Mouse (Mus musculus) midbrain, embryonic 15.5 days (tissue): ENCODE measurements around the gene Ppp1r3e. TPM values are rescaled to one million over a fixed set of nuclear protein-coding genes. Genes with fewer than 3 reads are reported as not detected.

Experiments used
- ATAC-seq: fragments of 200-750 bp; cut with Nextera tagmentation; replicated peaks from 2 replicates; pipeline ENCODE4 v1.8.0; 2017; ENCODE audit warnings: moderate TSS enrichment
- H3K27ac ChIP-seq: fragments of 300-500 bp; sonication (generic); 2 replicates; pipeline ENCODE4 v1.5.1; 2015; ENCODE audit warnings: mild to moderate bottlenecking, inconsistent platforms
- H3K27me3 ChIP-seq: fragments of 300-500 bp; sonication (generic); replicated peaks from 2 replicates; pipeline ENCODE4 v1.6.1; 2015; ENCODE audit warnings: inconsistent platforms
- H3K36me3 ChIP-seq: fragments of 300-500 bp; sonication (generic); replicated peaks from 2 replicates; pipeline ENCODE4 v1.6.1; 2015; ENCODE audit warnings: inconsistent platforms
- H3K4me1 ChIP-seq: fragments of 300-500 bp; sonication (generic); 2 replicates; pipeline ENCODE4 v1.6.1; 2015; ENCODE audit warnings: inconsistent platforms
- H3K4me2 ChIP-seq: fragments of 300-500 bp; sonication (generic); 2 replicates; pipeline ENCODE4 v1.6.1; 2015; ENCODE audit warnings: inconsistent platforms, mild to moderate bottlenecking, moderate library complexity
- H3K4me3 ChIP-seq: fragments of 300-500 bp; sonication (generic); 2 replicates; pipeline ENCODE4 v1.5.1; 2015; ENCODE audit warnings: mild to moderate bottlenecking, inconsistent platforms
- H3K9ac ChIP-seq: fragments of 300-500 bp; sonication (generic); 2 replicates; pipeline ENCODE4 v1.6.1; 2015; ENCODE audit warnings: mild to moderate bottlenecking, inconsistent platforms
- H3K9me3 ChIP-seq: fragments of 300-500 bp; sonication (generic); 2 replicates; pipeline ENCODE4 v1.6.1; 2016; ENCODE audit warnings: inconsistent platforms
- WGBS: fragments of 180-500 bp; shearing (Covaris S2); methylation state at CpG from one replicate; pipeline ENCODE4 v1.1.7; 2015; ENCODE audit warnings: mixed read lengths; 5-methylcytosine and 5-hydroxymethylcytosine counted together
- polyA plus RNA-seq: library from polyadenylated mRNA; unstranded; fragments of >200 nt; fragmentation: Nextera tagmentation; extraction: Ambion mirVana; gene quantifications from 2 replicates; pipeline ENCODE4 v1.2.1, GENCODE M21; 2015

The Ppp1r3e gene
- 3.3 and 3.4 TPM in 2 replicates for polyA plus RNA-seq

- Histone ChIP-seq H3K4me2 (peak within 1 kb of the TSS; percentile 92), H3K4me3 (peak within 1 kb of the TSS; percentile 62), H3K9ac (peak within 1 kb of the TSS; percentile 78), H3K27ac (peak within 1 kb of the TSS; percentile 92), H3K27me3 (no peaks in the 10 kb centered on the region), H3K36me3 (no peaks in the 10 kb centered on the region), H3K4me1 (peaks cover 17% of the 10 kb centered on the region), H3K9me3 (no peaks in the 10 kb centered on the region)
- under 1% methylated on average over 56 of the region's 61 CpGs for WGBS
- peak; percentile 82 for ATAC-seq
Observed at GRCm38 (mm10) chr14:54877048-54877715, at the start of gene Ppp1r3e. Gene Ppp1r3e, minus strand, starts transcription at chr14:54877550.

- peak overlapping the region; percentile 51 for H3K4me3 ChIP-seq
- H3K27me3 ChIP-seq: no peaks in the 10 kb centered on the region
- H3K4me2 ChIP-seq: peak overlapping the region; percentile 85
- no peaks in the 10 kb centered on the region; the same call in 1 of the 2 replicates for H3K36me3 ChIP-seq
- peak overlapping the region; percentile 64 for H3K9ac ChIP-seq
- H3K9me3 ChIP-seq: no peaks in the 10 kb centered on the region
- H3K27ac ChIP-seq: peak overlapping the region; percentile 85
- peaks cover 41% of the 10 kb centered on the region for H3K4me1 ChIP-seq
- peak; percentile 65 for ATAC-seq
- WGBS: under 1% methylated on average over 56 of the region's 58 CpGs
Observed at GRCm38 (mm10) chr14:54926401-54927158, 49.2 kb upstream of the Ppp1r3e start.

GRCm38 (mm10) chr14:54925349-54926342, 48.3 kb upstream of the Ppp1r3e start, which contains the start of gene Efs:
Gene Efs, minus strand, starts transcription at chr14:54926126.
- peak within 1 kb of the TSS; percentile 85 for H3K27ac ChIP-seq

GRCm38 (mm10) chr14:54924641-54925348, 47.4 kb upstream of the Ppp1r3e start:
- Histone ChIP-seq H3K4me2 (peak overlapping the region; percentile 85), H3K36me3 (no peaks in the 10 kb centered on the region; the same call in 1 of the 2 replicates), H3K27me3 (no peaks in the 10 kb centered on the region), H3K9ac (no peak overlapping the region), H3K27ac (peak overlapping the region; percentile 85), H3K9me3 (no peaks in the 10 kb centered on the region), H3K4me3 (peak overlapping the region; percentile 51), H3K4me1 (peaks cover 36% of the 10 kb centered on the region)
- 16% methylated on average over 7 of the region's 7 CpGs for WGBS
- ATAC-seq: peak; percentile 48

More at GRCm38 (mm10) chr14:54925349-54926342, 48.3 kb upstream of the Ppp1r3e start, which contains the start of gene Efs:
- Histone ChIP-seq H3K36me3 (no peaks in the 10 kb centered on the region; the same call in 1 of the 2 replicates), H3K9ac (peak within 1 kb of the TSS; percentile 64), H3K9me3 (no peaks in the 10 kb centered on the region), H3K4me3 (peak within 1 kb of the TSS; percentile 51), H3K4me2 (peak within 1 kb of the TSS; percentile 85), H3K4me1 (peaks cover 41% of the 10 kb centered on the region), H3K27me3 (no peaks in the 10 kb centered on the region)
- 2% methylated on average over 57 of the region's 57 CpGs for WGBS
- peak; percentile 65 for ATAC-seq

GRCm38 (mm10) chr14:54920076-54920685, 42.8 kb upstream of the Ppp1r3e start:
- Histone ChIP-seq H3K36me3 (no peaks in the 10 kb centered on the region; the same call in 1 of the 2 replicates), H3K4me2 (no peak overlapping the region), H3K9ac (no peak overlapping the region), H3K27ac (no peak overlapping the region), H3K9me3 (no peaks in the 10 kb centered on the region), H3K4me1 (peaks cover 14% of the 10 kb centered on the region), H3K27me3 (no peaks in the 10 kb centered on the region), H3K4me3 (no peak overlapping the region)
- no peak for ATAC-seq
- WGBS: 90% methylated on average over 16 of the region's 16 CpGs

GRCm38 (mm10) chr14:54913343-54913742, 36.0 kb upstream of the Ppp1r3e start:
- Histone ChIP-seq H3K9ac (peak overlapping the region; percentile 99), H3K27ac (peak overlapping the region; percentile 96), H3K4me3 (peak overlapping the region; percentile 99), H3K4me1 (peaks cover 43% of the 10 kb centered on the region), H3K9me3 (no peaks in the 10 kb centered on the region), H3K4me2 (peak overlapping the region; percentile 91), H3K27me3 (no peaks in the 10 kb centered on the region), H3K36me3 (peaks cover 3% of the 10 kb centered on the region; the same call in 1 of the 2 replicates)
- 16% methylated on average over 10 of the region's 10 CpGs for WGBS
- peak; percentile 41 for ATAC-seq

GRCm38 (mm10) chr14:54912886-54913285, 35.5 kb upstream of the Ppp1r3e start, which contains the start of gene Slc22a17:
Gene Slc22a17, minus strand, starts transcription at chr14:54913132.
- H3K9me3 ChIP-seq: no peaks in the 10 kb centered on the region
- H3K4me1 ChIP-seq: peaks cover 45% of the 10 kb centered on the region
- under 1% methylated on average over 26 of the region's 28 CpGs for WGBS
- no peaks in the 10 kb centered on the region for H3K27me3 ChIP-seq
- H3K36me3 ChIP-seq: peaks cover 7% of the 10 kb centered on the region; the same call in 1 of the 2 replicates
- H3K4me3 ChIP-seq: peak within 1 kb of the TSS; percentile 99
- H3K27ac ChIP-seq: peak within 1 kb of the TSS; percentile 96
- H3K9ac ChIP-seq: peak within 1 kb of the TSS; percentile 99
- ATAC-seq: peak; percentile 96
- H3K4me2 ChIP-seq: peak within 1 kb of the TSS; percentile 91

GRCm38 (mm10) chr14:54912109-54912850, 34.9 kb upstream of the Ppp1r3e start:
- WGBS: 3% methylated on average over 53 of the region's 69 CpGs
- H3K27me3 ChIP-seq: no peaks in the 10 kb centered on the region

GRCm38 (mm10) chr14:54908682-54909081, 31.3 kb upstream of the Ppp1r3e start:
- H3K4me1 ChIP-seq: peaks cover 42% of the 10 kb centered on the region
- H3K27me3 ChIP-seq: no peaks in the 10 kb centered on the region
- ATAC-seq: no peak
- H3K27ac ChIP-seq: no peak overlapping the region
- H3K4me2 ChIP-seq: no peak overlapping the region
- no peak overlapping the region for H3K4me3 ChIP-seq
- H3K9me3 ChIP-seq: no peaks in the 10 kb centered on the region
- H3K9ac ChIP-seq: no peak overlapping the region
- peaks cover 33% of the 10 kb centered on the region for H3K36me3 ChIP-seq
- WGBS: 97% methylated on average over 7 of the region's 7 CpGs

More at GRCm38 (mm10) chr14:54912109-54912850, 34.9 kb upstream of the Ppp1r3e start:
- Histone ChIP-seq H3K4me1 (peaks cover 45% of the 10 kb centered on the region), H3K9me3 (no peaks in the 10 kb centered on the region), H3K4me2 (peak overlapping the region; percentile 91), H3K36me3 (peaks cover 13% of the 10 kb centered on the region), H3K9ac (peak overlapping the region; percentile 99), H3K27ac (peak overlapping the region; percentile 96), H3K4me3 (peak overlapping the region; percentile 99)
- ATAC-seq: peak; percentile 69

GRCm38 (mm10) chr14:54903641-54904040, 26.3 kb upstream of the Ppp1r3e start:
- 95% methylated on average over 4 of the region's 4 CpGs for WGBS
- Histone ChIP-seq H3K9ac (no peak overlapping the region), H3K36me3 (peaks cover 33% of the 10 kb centered on the region)

More at GRCm38 (mm10) chr14:54903641-54904040, 26.3 kb upstream of the Ppp1r3e start:
- H3K27ac ChIP-seq: no peak overlapping the region
- no peak overlapping the region for H3K4me3 ChIP-seq
- no peaks in the 10 kb centered on the region for H3K27me3 ChIP-seq
- no peak for ATAC-seq
- no peak overlapping the region for H3K4me2 ChIP-seq
- peaks cover 3% of the 10 kb centered on the region; the same call in 1 of the 2 replicates for H3K4me1 ChIP-seq
- no peaks in the 10 kb centered on the region for H3K9me3 ChIP-seq
